Mouse (Mus musculus): Measurements from ENCODE around the gene 6430571L13Rik. TPM values are rescaled to one million over a fixed set of nuclear protein-coding genes. Genes with fewer than 3 reads are reported as not detected.

6430571L13Rik gene
- polyA plus RNA-seq (2015; fragmentation: Nextera tagmentation; extraction: Ambion mirVana): 0.28 and 0.40 TPM in 2 replicates

GRCm38 (mm10) chr9:107340267-107340859, at the start of gene 6430571L13Rik:
TSS of gene 6430571L13Rik (plus strand) at chr9:107340602.
- Histone ChIP-seq H3K27me3 (replicated peaks) (no peaks in the 10 kb centered on the region), H3K4me1 (replicated peaks) (0 out of 2 replicates have a peak, but pooled peaks cover 15% of the 10 kb centered on the region), H3K4me2 (replicated peaks) (peak within 1 kb of the TSS; percentile 81), H3K9me3 (no peaks in the 10 kb centered on the region), H3K27ac (no peak within 1 kb of the TSS), H3K36me3 (no peaks in the 10 kb centered on the region), H3K4me3 (replicated peaks) (peak within 1 kb of the TSS; percentile 55), H3K9ac (peak within 1 kb of the TSS; percentile 50)
- ATAC-seq: peak; percentile 96
- WGBS: under 1% methylated on average over 34 of the region's 34 CpGs

- no peak for ATAC-seq
- peaks cover 18% of the 10 kb centered on the region; the same call in 1 of the 2 replicates for H3K4me1 ChIP-seq (replicated peaks)
- WGBS: 25% methylated on average over 10 of the region's 10 CpGs
- H3K36me3 ChIP-seq: no peaks in the 10 kb centered on the region
- no peak overlapping the region for H3K9ac ChIP-seq
- H3K4me3 ChIP-seq (replicated peaks): no peak overlapping the region
- H3K27ac ChIP-seq: no peak overlapping the region
- no peak overlapping the region for H3K4me2 ChIP-seq (replicated peaks)
- H3K9me3 ChIP-seq: no peaks in the 10 kb centered on the region
- H3K27me3 ChIP-seq (replicated peaks): no peaks in the 10 kb centered on the region; the same call in 1 of the 2 replicates
These were observed 49.5 kb upstream of the 6430571L13Rik start for GRCm38 (mm10) chr9:107290897-107291296.

- Histone ChIP-seq H3K4me1 (replicated peaks) (peaks cover 20% of the 10 kb centered on the region), H3K9ac (no peak overlapping the region), H3K36me3 (no peaks in the 10 kb centered on the region), H3K9me3 (no peaks in the 10 kb centered on the region), H3K27ac (no peak overlapping the region), H3K4me3 (replicated peaks) (no peak overlapping the region), H3K27me3 (replicated peaks) (no peaks in the 10 kb centered on the region; the same call in 1 of the 2 replicates), H3K4me2 (replicated peaks) (no peak overlapping the region)
- 5% methylated on average over 6 of the region's 6 CpGs for WGBS
- ATAC-seq: no peak
These were observed 46.2 kb upstream of the 6430571L13Rik start for GRCm38 (mm10) chr9:107294249-107294648.

- H3K4me1 ChIP-seq (replicated peaks): peaks cover 24% of the 10 kb centered on the region
- no peak overlapping the region for H3K9ac ChIP-seq
- no peaks in the 10 kb centered on the region; the same call in 1 of the 2 replicates for H3K27me3 ChIP-seq (replicated peaks)
- WGBS: 51% methylated on average over 4 of the region's 4 CpGs
- ATAC-seq: no peak
- no peaks in the 10 kb centered on the region for H3K9me3 ChIP-seq
- 0 out of 2 replicates have a peak overlapping the region, but pooled peaks have one; percentile 62 for H3K4me3 ChIP-seq (replicated peaks)
- peak overlapping the region; percentile 81; the same call in 1 of the 2 replicates for H3K27ac ChIP-seq
- peak overlapping the region; percentile 76 for H3K4me2 ChIP-seq (replicated peaks)
- H3K36me3 ChIP-seq: peaks cover 4% of the 10 kb centered on the region; the same call in 1 of the 2 replicates
These were observed 44.8 kb upstream of the 6430571L13Rik start for GRCm38 (mm10) chr9:107295616-107296015.

GRCm38 (mm10) chr9:107296016-107296040, 44.6 kb upstream of the 6430571L13Rik start, which contains the start of gene Cish:
TSS of gene Cish (plus strand) at chr9:107296026.
- Histone ChIP-seq H3K36me3 (peaks cover 6% of the 10 kb centered on the region; the same call in 1 of the 2 replicates), H3K4me1 (replicated peaks) (peaks cover 24% of the 10 kb centered on the region), H3K4me2 (replicated peaks) (peak within 1 kb of the TSS; percentile 76), H3K27ac (peak within 1 kb of the TSS; percentile 90), H3K9ac (peak within 1 kb of the TSS; percentile 75), H3K27me3 (replicated peaks) (no peaks in the 10 kb centered on the region; the same call in 1 of the 2 replicates), H3K4me3 (replicated peaks) (peak within 1 kb of the TSS; percentile 62), H3K9me3 (no peaks in the 10 kb centered on the region)
- ATAC-seq: no peak

- ATAC-seq: peak; percentile 24
- peak overlapping the region; percentile 62 for H3K4me3 ChIP-seq (replicated peaks)
- H3K36me3 ChIP-seq: peaks cover 8% of the 10 kb centered on the region; the same call in 1 of the 2 replicates
- H3K4me1 ChIP-seq (replicated peaks): peaks cover 24% of the 10 kb centered on the region
- no peaks in the 10 kb centered on the region for H3K9me3 ChIP-seq
- WGBS: 3% methylated on average over 14 of the region's 14 CpGs
- peak overlapping the region; percentile 76 for H3K4me2 ChIP-seq (replicated peaks)
- H3K9ac ChIP-seq: peak overlapping the region; percentile 55
- H3K27me3 ChIP-seq (replicated peaks): no peaks in the 10 kb centered on the region; the same call in 1 of the 2 replicates
- peak overlapping the region; percentile 81 for H3K27ac ChIP-seq
These were observed 44.4 kb upstream of the 6430571L13Rik start for GRCm38 (mm10) chr9:107296041-107296440.

- Histone ChIP-seq H3K27me3 (replicated peaks) (no peaks in the 10 kb centered on the region; the same call in 1 of the 2 replicates), H3K4me1 (replicated peaks) (peaks cover 24% of the 10 kb centered on the region), H3K4me3 (replicated peaks) (peak overlapping the region; percentile 62), H3K4me2 (replicated peaks) (peak overlapping the region; percentile 76), H3K9me3 (no peaks in the 10 kb centered on the region), H3K36me3 (peaks cover 9% of the 10 kb centered on the region; the same call in 1 of the 2 replicates), H3K27ac (peak overlapping the region; percentile 90), H3K9ac (peak overlapping the region; percentile 75)
- peak; percentile 96 for ATAC-seq
- WGBS: 0% methylated on average over 31 of the region's 31 CpGs
These were observed 43.9 kb upstream of the 6430571L13Rik start for GRCm38 (mm10) chr9:107296501-107296965.

GRCm38 (mm10) chr9:107297059-107297458, 43.3 kb upstream of the 6430571L13Rik start:
- H3K4me3 ChIP-seq (replicated peaks): peak overlapping the region; percentile 62
- peak overlapping the region; percentile 90 for H3K27ac ChIP-seq
- H3K4me1 ChIP-seq (replicated peaks): peaks cover 24% of the 10 kb centered on the region
- H3K36me3 ChIP-seq: peaks cover 9% of the 10 kb centered on the region; the same call in 1 of the 2 replicates
- peak; percentile 5 for ATAC-seq
- H3K27me3 ChIP-seq (replicated peaks): no peaks in the 10 kb centered on the region; the same call in 1 of the 2 replicates
- H3K9me3 ChIP-seq: no peaks in the 10 kb centered on the region
- H3K9ac ChIP-seq: peak overlapping the region; percentile 75
- H3K4me2 ChIP-seq (replicated peaks): peak overlapping the region; percentile 76
- 5% methylated on average over 16 of the region's 16 CpGs for WGBS

- 67% methylated on average over 4 of the region's 4 CpGs for whole genome bisulfite sequencing
- no peaks in the 10 kb centered on the region for H3K9me3 ChIP-seq
- peaks cover 24% of the 10 kb centered on the region for H3K4me1 ChIP-seq (replicated peaks)
- ATAC-seq: no peak
- no peaks in the 10 kb centered on the region; the same call in 1 of the 2 replicates for H3K27me3 ChIP-seq (replicated peaks)
- peak overlapping the region; percentile 75; the same call in 1 of the 2 replicates for H3K9ac ChIP-seq
- peaks cover 9% of the 10 kb centered on the region; the same call in 1 of the 2 replicates for H3K36me3 ChIP-seq
- peak overlapping the region; percentile 62 for H3K4me3 ChIP-seq (replicated peaks)
- H3K27ac ChIP-seq: peak overlapping the region; percentile 90; the same call in 1 of the 2 replicates
- H3K4me2 ChIP-seq (replicated peaks): peak overlapping the region; percentile 76
These were observed 42.7 kb upstream of the 6430571L13Rik start for GRCm38 (mm10) chr9:107297658-107298057.

GRCm38 (mm10) chr9:107298059-107298780, 42.2 kb upstream of the 6430571L13Rik start:
- Histone ChIP-seq H3K27me3 (replicated peaks) (no peaks in the 10 kb centered on the region; the same call in 1 of the 2 replicates), H3K9ac (peak overlapping the region; percentile 30; the same call in 1 of the 2 replicates), H3K36me3 (peaks cover 9% of the 10 kb centered on the region; the same call in 1 of the 2 replicates), H3K4me1 (replicated peaks) (peaks cover 24% of the 10 kb centered on the region), H3K4me3 (replicated peaks) (peak overlapping the region; percentile 62), H3K27ac (peak overlapping the region; percentile 18; the same call in 1 of the 2 replicates), H3K9me3 (no peaks in the 10 kb centered on the region), H3K4me2 (replicated peaks) (peak overlapping the region; percentile 76)
- WGBS: 65% methylated on average over 8 of the region's 8 CpGs
- ATAC-seq: no peak

GRCm38 (mm10) chr9:107298876-107299275, 41.5 kb upstream of the 6430571L13Rik start:
- H3K36me3 ChIP-seq: peaks cover 9% of the 10 kb centered on the region; the same call in 1 of the 2 replicates
- peak overlapping the region; percentile 62 for H3K4me3 ChIP-seq (replicated peaks)
- no peaks in the 10 kb centered on the region for H3K27me3 ChIP-seq (replicated peaks)
- peak overlapping the region; percentile 18; the same call in 1 of the 2 replicates for H3K27ac ChIP-seq
- ATAC-seq: 0 out of 2 replicates have a peak, but pooled peaks have one; percentile 11
- peak overlapping the region; percentile 30; the same call in 1 of the 2 replicates for H3K9ac ChIP-seq
- peak overlapping the region; percentile 76 for H3K4me2 ChIP-seq (replicated peaks)
- WGBS: 57% methylated on average over 6 of the region's 6 CpGs
- H3K4me1 ChIP-seq (replicated peaks): peaks cover 24% of the 10 kb centered on the region
- no peaks in the 10 kb centered on the region for H3K9me3 ChIP-seq

GRCm38 (mm10) chr9:107299783-107300182, 40.6 kb upstream of the 6430571L13Rik start:
- no peak for ATAC-seq
- H3K4me3 ChIP-seq (replicated peaks): no peak overlapping the region
- 90% methylated on average over 7 of the region's 7 CpGs for WGBS
- H3K27me3 ChIP-seq (replicated peaks): no peaks in the 10 kb centered on the region
- H3K27ac ChIP-seq: no peak overlapping the region
- H3K9me3 ChIP-seq: no peaks in the 10 kb centered on the region
- H3K4me2 ChIP-seq (replicated peaks): peak overlapping the region; percentile 76; the same call in 1 of the 2 replicates
- peaks cover 26% of the 10 kb centered on the region for H3K4me1 ChIP-seq (replicated peaks)
- no peak overlapping the region for H3K9ac ChIP-seq
- H3K36me3 ChIP-seq: peaks cover 9% of the 10 kb centered on the region; the same call in 1 of the 2 replicates

All from intestine, embryonic 15.5 days (tissue).